9 mouse cellular contexts compared by ENCODE assay signal in the genomic region with DNA sequence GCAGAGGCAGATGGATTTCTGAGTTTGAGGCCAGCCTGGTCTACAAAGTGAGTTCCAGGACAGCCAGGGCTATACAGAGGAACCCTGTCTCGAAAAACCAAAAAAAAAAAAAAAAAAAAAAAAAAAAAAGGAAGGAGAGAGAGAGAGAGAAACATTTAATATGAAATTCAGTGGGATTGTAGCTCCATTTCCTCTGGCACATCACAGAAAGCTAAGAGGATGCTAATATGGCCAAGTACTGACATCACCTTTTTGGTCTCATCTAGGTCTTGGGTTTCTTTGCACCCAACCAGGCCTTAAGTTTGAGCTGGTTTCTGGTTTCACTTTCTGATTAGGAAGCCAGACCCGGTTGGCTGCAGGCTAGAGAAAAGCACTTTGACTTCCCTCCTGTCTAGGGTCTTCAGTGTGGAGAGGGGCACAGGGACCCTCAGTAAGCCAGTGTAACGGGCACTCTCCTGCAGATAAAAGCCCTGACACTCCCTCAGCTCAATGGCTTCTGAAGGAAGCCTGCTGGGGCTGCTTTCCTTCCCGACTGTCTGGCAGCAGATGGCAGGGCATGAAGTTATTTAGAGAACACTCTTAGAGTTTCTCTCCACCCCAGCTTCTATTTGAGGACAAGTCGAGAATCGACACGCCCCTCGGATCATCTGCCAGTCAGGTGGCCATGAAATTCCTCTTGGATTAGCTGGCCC. TPM values are rescaled to one million over a fixed set of nuclear protein-coding genes. Genes with fewer than 3 reads are reported as not detected.
DNase-seq lines count a peak whose midpoint lies in the region; ATAC-seq lines count a peak whose summit lies in the region.
"Had no signal": no experiment of that assay in that cellular context is flagged by ENCODE, and none has a peak within 500 bp of the region (broad histone marks: within the 10 kb centered on the region; RNA-seq: fewer than 3 reads in every experiment).

No protein-coding gene starts in this region.

- peak overlapping the region; percentile 56 for H3K9ac ChIP-seq in heart, embryonic 14.5 days (ENCODE audit: low read length)
- H3K9ac ChIP-seq: limb, embryonic 12.5 days had no signal

- ATAC-seq in activated CD4-positive, CD25-positive, alpha-beta regulatory T cell, adult 4 months = peak; percentile 77
- ATAC-seq in heart, embryonic 14.5 days (ENCODE audit: insufficient number of reproducible peaks, insufficient read depth, low FRiP score, low read depth) = 0 out of 2 replicates have a peak, but pooled peaks have one; percentile 36
- ATAC-seq in neutrophil, adult 5-6 weeks (ENCODE audit: extremely low read depth, insufficient number of reproducible peaks, low FRiP score, poor library complexity, severe bottlenecking) = peak; percentile 30; the same call in 1 of the 2 replicates

- H3K4me1 ChIP-seq in heart, embryonic 14.5 days (ENCODE audit: control insufficient read depth in 2 of 2, insufficient read depth in 2 of 2, low read length in 2 of 2) = peaks cover 13% of the 10 kb centered on the region in 2 experiments

- H3K27ac ChIP-seq in heart, embryonic 14.5 days (replicated peaks in 1 of 2; ENCODE audit: control insufficient read depth in 1 of 2, insufficient read depth in 1 of 2, low read depth in 2 of 2, low read length in 2 of 2) = peak overlapping the region; percentile 83 to 92
- H3K27ac ChIP-seq: limb, embryonic 12.5 days had no signal

- 8% methylated on average over 7 of the region's 8 CpGs for WGBS in heart, embryonic 14.5 days

- peak overlapping the region in 1 of 2 experiments; percentile 27; a peak in 1 of 4 replicates for H3K4me3 ChIP-seq in heart, embryonic 14.5 days (ENCODE audit: control insufficient read depth in 1 of 2, insufficient read depth in 1 of 2, low read depth in 1 of 2, low read length in 2 of 2)
- H3K4me3 ChIP-seq: limb, embryonic 12.5 days had no signal

- peak overlapping the region; percentile 53 for H3K4me2 ChIP-seq in heart, embryonic 14.5 days (ENCODE audit: low read length)
- H3K4me2 ChIP-seq: limb, embryonic 12.5 days had no signal

- no peaks in the 10 kb centered on the region for H3K36me3 ChIP-seq in heart, embryonic 14.5 days (ENCODE audit: control insufficient read depth, insufficient read depth, low read length)
- H3K36me3 ChIP-seq: limb, embryonic 12.5 days had no signal

- H3K27me3 ChIP-seq in heart, embryonic 14.5 days (ENCODE audit: control insufficient read depth, insufficient read depth, low read length) = no peaks in the 10 kb centered on the region
- H3K27me3 ChIP-seq: limb, embryonic 12.5 days had no signal

- DNase-seq in layer of hippocampus, adult 9-11 months = peak; percentile 45
- DNase-seq in layer of hippocampus, adult 11-12 months (ENCODE audit: low spot score) = no peak
- no peak for DNase-seq in layer of hippocampus, postnatal 14 days (ENCODE audit: low spot score in 2 of 2)
- no peak for DNase-seq in kidney, postnatal 25 days
- no peak for DNase-seq in urinary bladder, postnatal 25 days (ENCODE audit: low spot score)

- H3K9me3 ChIP-seq in heart, embryonic 14.5 days (ENCODE audit: control insufficient read depth, low read length) = no peaks in the 10 kb centered on the region
- H3K9me3 ChIP-seq: limb, embryonic 12.5 days had no signal

RNA-seq across cellular contexts. Expression of a gene that starts 37.3 kb away (rescaled TPM):
- polyA plus RNA-seq in activated CD4-positive, CD25-positive, alpha-beta regulatory T cell, adult 4 months (2017; shearing (Covaris generic)) = 100 to 1,000 TPM; 152 to 155 TPM
- polyA plus RNA-seq in heart, embryonic 14.5 days (2014; fragmentation: Nextera tagmentation; extraction: Ambion mirVana) = 140 and 148 TPM in 2 replicates
- total RNA-seq in neutrophil, adult 5-6 weeks (2017) = 20.6 and 26.4 TPM in 2 replicates
- total RNA-seq in layer of hippocampus, postnatal 14 days (2021) = 10 to 100 TPM; 71.8 to 74.5 TPM

RNA-seq across cellular contexts. Expression of a gene that starts 37.3 kb away (rescaled TPM):
- 10 to 100 TPM; 20.9 to 28.3 TPM for polyA plus RNA-seq in activated CD4-positive, CD25-positive, alpha-beta regulatory T cell, adult 4 months (2017; shearing (Covaris generic))
- polyA plus RNA-seq in heart, embryonic 14.5 days (2014; fragmentation: Nextera tagmentation; extraction: Ambion mirVana) = 12.0 and 12.3 TPM in 2 replicates
- total RNA-seq in neutrophil, adult 5-6 weeks (2017) = 9.9 and 10.7 TPM in 2 replicates
- 10 to 100 TPM; 23.1 to 23.7 TPM for total RNA-seq in layer of hippocampus, postnatal 14 days (2021)

RNA-seq across cellular contexts. Expression of a gene that starts 56.7 kb away (rescaled TPM):
- 10 to 100 TPM; 13.5 to 17.6 TPM for polyA plus RNA-seq in activated CD4-positive, CD25-positive, alpha-beta regulatory T cell, adult 4 months (2017; shearing (Covaris generic))
- 0.43 and 0.61 TPM in 2 replicates for polyA plus RNA-seq in heart, embryonic 14.5 days (2014; fragmentation: Nextera tagmentation; extraction: Ambion mirVana)
- 35.1 and 36.9 TPM in 2 replicates for total RNA-seq in neutrophil, adult 5-6 weeks (2017)
- total RNA-seq in layer of hippocampus, postnatal 14 days (2021) = 10 to 100 TPM; 14.5 to 15.0 TPM
